Mouse (Mus musculus) G1E (cell line): ENCODE measurements at regions not wholly inside any gene's neighbourhood (a gene's known extent, or its start where the extent isn't known, plus 50 kb on each side); places are given as distances from the start of the nearest gene placed in this dataset.

Experiments used
- ATAC-seq: 2 replicates; pipeline ENCODE4 v1.8.0; 2016; ENCODE audit warnings: mild to moderate bottlenecking; ENCODE audit not compliant: insufficient number of reproducible peaks, poor library complexity, low FRiP score, severe bottlenecking; ENCODE audit errors: extremely low read depth
- DNase-seq: peaks from one replicate; pipeline ENCODE4 v3.0.0; 2012; ENCODE audit warnings: low spot score
- H3K27me3 ChIP-seq: 2 replicates; pipeline ENCODE4 v1.6.1; 2012; ENCODE audit warnings: mild to moderate bottlenecking, low read length, inconsistent platforms; ENCODE audit not compliant: insufficient read depth
- H3K36me3 ChIP-seq: replicated peaks from 2 replicates; pipeline ENCODE3; 2012; ENCODE audit warnings: mild to moderate bottlenecking, inconsistent platforms
- H3K4me1 ChIP-seq: 2 replicates; pipeline ENCODE4 v1.6.1; 2012; ENCODE audit warnings: low read depth, low read length, inconsistent platforms, mixed read lengths; ENCODE audit not compliant: insufficient read depth
- H3K4me3 ChIP-seq: 2 replicates; pipeline ENCODE4 v1.5.1; 2012; ENCODE audit warnings: low read depth, mild to moderate bottlenecking, inconsistent platforms, low read length, moderate library complexity, mixed read lengths
- H3K9me3 ChIP-seq: replicated peaks from 2 replicates; pipeline ENCODE4 v1.6.1; 2012; ENCODE audit warnings: inconsistent platforms
- CTCF ChIP-seq: IDR thresholded peaks from 2 replicates; pipeline ENCODE4 v1.5.1; 2012; ENCODE audit warnings: low read depth, low read length, inconsistent platforms, mixed read lengths
- GATA1 ChIP-seq: IDR thresholded peaks from 2 replicates; pipeline ENCODE4 v1.6.1; 2012; ENCODE audit warnings: borderline replicate concordance, low read length, inconsistent platforms, mixed read lengths
- GATA2 ChIP-seq: IDR thresholded peaks from 2 replicates; pipeline ENCODE4 v1.6.1; 2012; ENCODE audit warnings: low read depth, low read length, inconsistent platforms, borderline replicate concordance
- POLR2AphosphoS5 ChIP-seq: IDR thresholded peaks from 2 replicates; pipeline ENCODE4 v1.6.1; 2012; ENCODE audit warnings: low read depth, low read length, inconsistent platforms; ENCODE audit not compliant: insufficient replicate concordance
- TAL1 ChIP-seq: conservative IDR thresholded peaks from 2 replicates; pipeline ENCODE4 v1.6.1; 2012; ENCODE audit warnings: low read depth, low read length, inconsistent platforms, mixed read lengths

DNA sequence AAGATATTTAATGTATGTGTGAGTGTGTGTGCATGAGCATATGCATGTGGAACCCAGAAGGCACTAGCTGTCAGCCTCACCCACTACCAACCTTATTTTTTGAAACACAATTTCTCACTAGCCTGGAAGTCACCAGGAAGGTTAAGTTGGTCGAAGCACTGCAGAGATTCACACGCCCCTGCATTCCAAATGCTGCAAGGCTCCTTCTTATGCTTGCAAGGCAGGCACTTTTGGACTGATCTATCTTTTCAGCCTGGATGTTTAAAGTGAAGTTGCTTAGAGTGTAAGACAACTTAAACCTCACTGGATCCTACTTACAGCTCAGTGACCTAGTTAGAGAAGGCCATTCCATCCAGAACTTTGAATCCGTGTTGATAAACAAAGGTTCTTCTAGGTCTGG is 56.7 kb upstream of the Lmcd1 start:
- H3K9me3 ChIP-seq, result peaks cover 57% of the 10 kb centered on the region
- TF ChIP-seq CTCF (no peak), GATA1 (no peak), POLR2AphosphoS5 (no peak)
- H3K36me3 ChIP-seq, result no peaks in the 10 kb centered on the region
- H3K27me3 ChIP-seq, result no peaks in the 10 kb centered on the region
- no peaks in the 10 kb centered on the region for H3K4me1 ChIP-seq
- no peak for ATAC-seq
- no peak for DNase-seq
- no peak overlapping the region for H3K4me3 ChIP-seq

- DNase-seq (no peak), ATAC-seq (no peak)
- no peaks in the 10 kb centered on the region for H3K36me3 ChIP-seq
- no peak for TF ChIP-seq GATA2
- no peak overlapping the region for H3K4me3 ChIP-seq
- no peaks in the 10 kb centered on the region for H3K27me3 ChIP-seq
- H3K4me1 ChIP-seq, result no peaks in the 10 kb centered on the region
- peaks cover 59% of the 10 kb centered on the region for H3K9me3 ChIP-seq
Measured at GRCm38 (mm10) chr6:112218248-112218647, 55.3 kb upstream of the Lmcd1 start.

DNA sequence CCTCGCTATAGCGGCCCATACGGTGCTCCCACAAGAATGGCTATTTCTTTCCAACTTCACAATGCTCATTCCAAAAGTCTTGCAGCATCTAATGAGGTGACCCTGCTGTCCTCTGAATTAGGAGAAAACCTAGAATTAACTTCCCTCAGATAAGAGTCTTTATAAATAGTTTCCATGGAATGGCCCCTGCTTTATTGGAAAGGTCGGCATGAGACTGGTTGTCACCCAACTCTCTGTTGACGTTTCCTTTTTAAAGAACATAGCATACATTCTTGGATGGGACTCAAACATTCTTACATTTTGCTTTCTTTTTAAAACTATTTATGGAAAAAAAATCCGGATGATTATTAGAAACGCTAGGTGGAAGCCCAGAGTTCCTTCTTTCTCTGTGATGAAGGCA is 53.9 kb upstream of the Lmcd1 start:
- TF ChIP-seq GATA2 (no peak), TAL1 (no peak), POLR2AphosphoS5 (no peak), GATA1 (no peak), CTCF (no peak)
- ATAC-seq, result no peak
- no peaks in the 10 kb centered on the region for H3K4me1 ChIP-seq

DNA sequence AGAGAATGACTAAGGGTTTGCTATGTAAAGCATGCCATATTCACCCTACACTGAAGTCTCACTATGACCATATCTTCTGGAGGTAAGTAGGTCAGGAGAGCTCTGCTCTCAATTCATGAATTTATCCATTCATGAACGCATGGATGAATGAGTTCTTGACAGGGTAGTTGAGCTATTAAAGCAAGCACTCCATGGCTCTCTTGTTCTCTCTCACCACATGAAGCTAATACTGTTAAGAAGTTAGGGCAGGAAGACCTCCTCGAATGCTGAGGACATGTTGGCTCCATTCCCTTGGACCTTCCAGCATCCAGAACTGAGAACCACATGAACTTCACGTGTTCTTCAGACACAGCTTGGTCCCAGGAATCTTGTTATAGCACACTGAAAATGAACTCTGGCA is 53.4 kb upstream of the Lmcd1 start:
- Histone ChIP-seq H3K4me3 (no peak overlapping the region), H3K36me3 (no peaks in the 10 kb centered on the region), H3K9me3 (peaks cover 60% of the 10 kb centered on the region), H3K4me1 (no peaks in the 10 kb centered on the region), H3K27me3 (no peaks in the 10 kb centered on the region)
- DNase-seq, result no peak
- no peak for ATAC-seq
- no peak for TF ChIP-seq POLR2AphosphoS5
- TF ChIP-seq GATA2, result no peak
- TF ChIP-seq TAL1, result no peak
- no peak for TF ChIP-seq GATA1
- TF ChIP-seq CTCF, result no peak

More for the DNA sequence above, 53.9 kb upstream of the Lmcd1 start:
- no peak overlapping the region for H3K4me3 ChIP-seq
- H3K27me3 ChIP-seq, result no peaks in the 10 kb centered on the region
- DNase-seq, result no peak
- H3K36me3 ChIP-seq, result no peaks in the 10 kb centered on the region
- H3K9me3 ChIP-seq, result peaks cover 60% of the 10 kb centered on the region

DNA sequence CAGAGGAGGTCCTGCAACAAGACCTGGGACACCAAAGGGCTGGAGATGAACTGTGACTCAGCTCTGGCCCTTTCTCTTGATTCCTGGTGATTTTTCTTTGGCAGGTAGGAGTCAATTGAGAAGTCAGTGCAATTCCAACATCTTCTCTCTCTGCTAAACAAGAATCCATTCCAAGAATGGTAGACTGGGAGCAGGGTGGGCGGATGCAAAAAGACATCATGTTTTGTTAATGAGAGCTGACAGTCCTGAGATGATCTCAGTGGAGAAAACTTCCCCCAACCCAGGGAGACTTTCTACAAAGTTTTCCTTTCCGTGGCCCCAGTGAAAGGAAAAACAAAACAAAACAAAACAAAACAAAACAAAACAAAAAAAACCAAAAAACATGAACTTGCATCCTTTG is 52.2 kb upstream of the Lmcd1 start:
- H3K36me3 ChIP-seq, result no peaks in the 10 kb centered on the region
- no peak for ATAC-seq
- no peak overlapping the region for H3K4me3 ChIP-seq
- no peak for TF ChIP-seq GATA1
- TF ChIP-seq TAL1, result no peak
- no peak for TF ChIP-seq CTCF
- no peak for TF ChIP-seq POLR2AphosphoS5
- no peak for TF ChIP-seq GATA2
- peaks cover 47% of the 10 kb centered on the region for H3K9me3 ChIP-seq
- no peaks in the 10 kb centered on the region for H3K4me1 ChIP-seq
- no peaks in the 10 kb centered on the region for H3K27me3 ChIP-seq
- no peak for DNase-seq

DNA sequence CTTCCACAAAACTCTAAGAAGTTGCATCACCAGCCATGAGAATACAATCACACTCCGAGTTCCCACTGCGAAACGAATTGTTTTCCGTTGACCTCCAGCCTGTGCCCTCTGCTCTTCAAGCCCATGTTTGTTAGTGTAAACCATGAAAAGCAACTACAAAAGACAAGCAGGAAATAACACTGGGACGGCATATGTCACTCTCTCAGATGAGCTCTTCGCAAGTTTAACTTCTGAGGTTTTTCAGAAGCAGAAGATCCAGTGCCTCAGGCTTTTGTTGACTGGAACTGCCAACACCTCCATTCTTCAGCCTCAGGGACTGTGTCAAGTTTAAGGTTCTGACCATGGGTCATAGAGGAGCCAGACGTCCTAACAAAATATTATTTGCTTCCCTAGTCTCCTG is 50.2 kb upstream of the Lmcd1 start:
- Histone ChIP-seq H3K4me1 (no peaks in the 10 kb centered on the region), H3K27me3 (no peaks in the 10 kb centered on the region), H3K9me3 (peaks cover 36% of the 10 kb centered on the region), H3K36me3 (no peaks in the 10 kb centered on the region), H3K4me3 (no peak overlapping the region)
- ATAC-seq (no peak), DNase-seq (no peak)
- TF ChIP-seq TAL1 (no peak), POLR2AphosphoS5 (no peak), GATA1 (no peak)
